Mouse (Mus musculus) lung, postnatal 36 days (tissue): ENCODE data around the gene Ciao1.
"Not testable (repeated sequence)": the region's sequence is repeated elsewhere in the genome, so short reads cannot be mapped to it uniquely, and the experiment has no call there.

Experiments used
- DNase-seq: peaks from one replicate; pipeline ENCODE4 v3.0.0; 2022; ENCODE audit warnings: mixed read lengths

Gene Ciao1

GRCm38 (mm10) chr2:127247592-127248333, at the start of gene Ciao1, which contains the start of gene Tmem127:
Gene Ciao1 (minus strand): TSS chr2:127247816.
Gene Tmem127 (plus strand): TSS chr2:127247908.
- peak; percentile 99 for DNase-seq

DNA sequence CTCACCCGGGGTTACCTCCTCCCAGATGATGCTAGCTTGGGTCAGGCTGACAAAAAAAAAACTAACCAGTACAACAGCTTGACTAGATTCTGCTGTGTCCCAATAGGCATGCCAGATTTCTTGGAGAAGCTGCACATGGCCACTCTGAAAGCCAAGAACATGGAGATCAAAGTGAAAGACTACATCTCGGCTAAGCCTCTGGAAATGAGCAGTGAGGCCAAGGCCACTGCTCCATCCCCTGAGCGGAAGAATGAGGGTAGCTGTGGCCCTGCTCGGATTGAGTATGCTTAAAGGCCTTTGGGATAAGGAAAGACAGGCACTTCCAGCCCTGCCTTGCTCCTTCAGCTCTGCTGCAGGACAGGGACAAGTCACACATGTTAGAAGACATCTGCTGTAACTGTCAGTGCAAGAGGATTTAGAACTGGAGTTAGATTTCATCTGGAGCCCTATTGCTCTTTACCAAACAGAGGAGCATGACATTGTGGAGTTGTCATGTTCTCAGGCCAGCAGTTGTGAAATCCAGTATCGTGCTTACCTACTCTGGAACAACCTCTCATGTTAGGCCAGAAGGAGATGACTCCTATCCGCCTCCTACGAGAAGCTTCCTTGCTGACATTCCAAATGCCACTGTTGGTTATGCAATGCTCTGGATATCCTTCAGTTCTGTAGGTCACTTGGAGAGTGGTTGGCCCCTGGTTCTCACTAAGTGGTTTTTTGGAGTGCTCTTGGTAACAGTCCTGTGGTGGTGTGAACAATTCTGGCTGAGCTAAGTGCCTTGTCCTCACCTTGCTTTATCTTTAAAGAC, 49.6 kb upstream of the Ciao1 start:
- DNase-seq: peak; percentile 57

DNA sequence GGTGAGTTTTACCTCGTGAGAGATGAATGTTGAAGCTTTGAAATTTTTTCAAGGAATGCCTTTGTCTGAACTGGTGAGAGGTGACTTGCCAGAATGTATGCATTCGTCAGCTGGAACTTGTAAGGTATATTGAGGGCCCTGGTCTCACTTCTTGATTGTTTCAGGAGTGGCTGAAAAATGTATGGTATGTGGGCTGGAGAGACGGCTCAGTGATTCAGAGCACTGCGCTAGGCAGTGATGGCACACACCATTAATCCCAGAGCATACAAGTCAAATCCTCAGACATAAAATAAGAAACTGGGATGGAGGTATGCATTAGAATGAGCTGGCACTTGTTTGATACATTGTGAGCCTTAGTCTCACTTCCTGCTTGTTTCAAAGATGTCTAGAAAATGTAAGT, 44.6 kb upstream of the Ciao1 start:
- DNase-seq: no peak

GRCm38 (mm10) chr2:127278162-127278561, 30.5 kb upstream of the Ciao1 start:
- peak; percentile 34 for DNase-seq

DNA sequence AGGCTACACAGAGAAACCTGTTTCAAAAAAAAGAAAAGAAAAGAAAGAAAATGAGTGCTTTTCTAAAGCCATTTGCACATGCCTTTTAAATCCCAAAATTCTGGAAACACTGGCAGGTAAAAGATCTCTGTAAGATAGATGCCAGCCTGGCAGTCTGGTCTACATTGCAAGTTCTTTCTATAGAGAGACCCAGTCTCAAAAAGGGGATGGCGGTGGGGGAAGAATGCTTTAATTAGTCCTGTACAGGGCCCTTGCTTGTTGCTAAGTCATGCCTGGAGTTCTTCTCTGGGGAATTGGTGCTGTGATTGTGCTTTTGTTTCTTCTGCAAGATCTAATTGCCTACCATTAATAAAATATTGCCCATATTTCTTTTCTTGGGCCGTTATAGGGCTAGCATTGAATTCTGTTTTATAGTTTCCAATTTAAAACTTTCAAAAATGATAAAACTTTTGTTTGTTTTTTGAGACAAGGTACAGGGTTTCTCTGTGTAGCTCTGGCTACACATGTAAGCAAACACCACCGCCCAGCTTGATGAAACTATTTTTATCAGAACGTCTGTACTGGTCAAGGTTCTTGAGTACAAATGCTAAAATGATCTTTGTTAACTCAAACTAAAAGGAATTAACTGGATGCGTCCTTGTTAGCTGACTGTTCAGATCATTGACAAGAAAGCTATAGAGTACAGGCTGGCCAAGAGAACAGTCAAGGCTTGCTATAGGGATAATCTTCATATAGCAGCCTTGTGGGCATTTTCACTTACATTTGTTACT, 28.1 kb upstream of the Ciao1 start:
- no peak for DNase-seq

GRCm38 (mm10) chr2:127274590-127274989, 27.0 kb upstream of the Ciao1 start:
- no peak for DNase-seq

- no peak for DNase-seq
These were observed 25.2 kb upstream of the Ciao1 start for GRCm38 (mm10) chr2:127272806-127273205.

DNA sequence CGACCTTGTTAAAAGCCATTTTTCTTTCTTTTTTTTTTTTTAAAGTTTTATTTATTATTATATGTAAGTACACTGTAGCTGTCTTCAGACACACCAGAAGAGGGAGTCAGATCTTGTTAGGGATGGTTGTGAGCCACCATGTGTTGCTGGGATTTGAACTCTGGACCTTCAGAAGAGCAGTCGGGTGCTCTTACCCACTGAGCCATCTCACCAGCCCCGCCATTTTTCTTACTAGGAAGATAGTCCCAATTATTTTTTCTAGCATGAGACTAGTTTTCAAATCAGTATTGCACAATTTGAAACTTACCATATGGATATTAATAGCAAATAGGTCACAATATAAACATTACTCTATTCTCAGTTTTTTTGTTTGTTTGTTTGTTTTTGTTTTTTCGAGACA, 24.4 kb upstream of the Ciao1 start:
- DNase-seq: not testable (repeated sequence)

GRCm38 (mm10) chr2:127271042-127271515, 23.5 kb upstream of the Ciao1 start:
- peak; percentile 40 for DNase-seq

- peak; percentile 89 for DNase-seq
These were observed 22.9 kb upstream of the Ciao1 start for GRCm38 (mm10) chr2:127270300-127271041.

GRCm38 (mm10) chr2:127269491-127270299, 22.1 kb upstream of the Ciao1 start, which contains the start of gene Stard7:
Gene Stard7 (plus strand): TSS chr2:127270218.
- DNase-seq: peak; percentile 98

GRCm38 (mm10) chr2:127267854-127268253, 20.2 kb upstream of the Ciao1 start:
- DNase-seq: no peak

- no peak for DNase-seq
These were observed 14.9 kb upstream of the Ciao1 start for GRCm38 (mm10) chr2:127262480-127262879.

GRCm38 (mm10) chr2:127259340-127259739, 11.7 kb upstream of the Ciao1 start:
- DNase-seq: peak; percentile 51

GRCm38 (mm10) chr2:127255294-127255693, 7.7 kb upstream of the Ciao1 start:
- DNase-seq: no peak

GRCm38 (mm10) chr2:127254604-127255134, 7.1 kb upstream of the Ciao1 start:
- DNase-seq: no peak

DNA sequence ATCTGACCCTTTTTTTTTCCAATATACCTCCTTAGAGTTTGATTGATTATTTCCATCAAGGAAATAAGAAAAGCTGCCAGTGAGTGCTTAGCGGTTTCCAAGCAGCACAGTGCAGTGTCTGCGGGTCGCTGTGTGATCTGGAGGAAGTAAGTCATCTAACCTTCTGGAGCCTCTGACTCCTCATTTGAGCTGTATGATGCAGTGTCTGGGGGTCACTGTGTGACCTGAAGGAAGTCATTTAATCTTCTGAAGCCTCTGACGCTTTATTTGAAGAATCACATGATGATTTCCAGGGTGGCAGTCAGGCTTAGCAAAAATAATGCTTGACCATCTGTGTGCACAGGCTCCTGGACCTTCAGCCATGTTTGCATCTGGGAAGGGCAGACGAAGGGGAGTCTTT, 5.2 kb upstream of the Ciao1 start:
- DNase-seq: no peak

DNA sequence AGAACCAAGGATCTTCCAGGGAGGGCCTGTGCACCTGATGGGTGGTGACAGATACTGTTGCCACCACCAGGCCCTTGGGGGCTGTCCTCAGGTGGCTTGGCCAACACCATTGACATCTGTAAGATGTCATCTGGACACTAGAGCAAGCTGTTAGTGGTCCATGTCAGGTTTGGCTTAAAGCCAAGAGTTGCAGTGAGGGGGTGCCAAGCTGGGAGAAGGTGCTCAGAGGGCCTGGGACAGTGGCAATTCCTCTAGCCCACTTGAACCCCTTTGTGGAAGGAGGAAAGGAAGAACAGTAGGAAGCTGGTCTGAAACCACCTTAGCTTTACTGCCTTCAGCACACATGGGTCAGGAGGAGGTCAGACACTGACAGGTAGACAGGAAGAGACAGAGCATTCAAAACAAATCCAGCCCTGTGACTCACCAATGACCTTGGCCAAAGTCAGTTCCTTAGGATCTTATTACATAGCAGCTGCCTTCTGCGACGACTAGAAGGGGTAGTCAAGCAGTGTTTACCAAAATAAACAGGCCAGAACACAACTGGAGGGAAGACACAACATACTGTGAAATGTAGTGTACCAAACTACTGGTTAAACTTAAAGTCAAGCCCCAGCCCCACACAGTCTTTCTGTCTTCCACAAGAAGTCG, 4.4 kb upstream of the Ciao1 start:
- DNase-seq: no peak

DNA sequence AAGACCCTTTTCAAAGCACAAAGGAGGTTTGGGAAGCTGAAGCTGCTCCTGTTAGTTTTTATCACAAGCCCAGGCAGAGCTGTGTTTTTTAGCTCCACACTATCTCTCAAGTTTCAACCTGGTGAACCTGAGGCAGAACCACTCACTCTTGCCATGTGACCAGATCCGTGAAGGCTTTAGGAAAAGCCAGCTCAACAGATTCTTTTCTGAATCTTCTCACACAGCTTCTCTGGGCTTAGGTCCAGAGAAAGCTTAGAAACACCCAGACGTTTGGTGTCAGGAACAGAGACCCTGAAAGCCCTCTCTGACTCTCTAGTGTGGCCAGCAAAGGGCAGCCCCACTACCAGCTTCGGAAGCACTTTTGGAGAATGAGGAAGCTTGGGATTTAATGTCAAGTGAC, 3.8 kb upstream of the Ciao1 start:
- no peak for DNase-seq

DNA sequence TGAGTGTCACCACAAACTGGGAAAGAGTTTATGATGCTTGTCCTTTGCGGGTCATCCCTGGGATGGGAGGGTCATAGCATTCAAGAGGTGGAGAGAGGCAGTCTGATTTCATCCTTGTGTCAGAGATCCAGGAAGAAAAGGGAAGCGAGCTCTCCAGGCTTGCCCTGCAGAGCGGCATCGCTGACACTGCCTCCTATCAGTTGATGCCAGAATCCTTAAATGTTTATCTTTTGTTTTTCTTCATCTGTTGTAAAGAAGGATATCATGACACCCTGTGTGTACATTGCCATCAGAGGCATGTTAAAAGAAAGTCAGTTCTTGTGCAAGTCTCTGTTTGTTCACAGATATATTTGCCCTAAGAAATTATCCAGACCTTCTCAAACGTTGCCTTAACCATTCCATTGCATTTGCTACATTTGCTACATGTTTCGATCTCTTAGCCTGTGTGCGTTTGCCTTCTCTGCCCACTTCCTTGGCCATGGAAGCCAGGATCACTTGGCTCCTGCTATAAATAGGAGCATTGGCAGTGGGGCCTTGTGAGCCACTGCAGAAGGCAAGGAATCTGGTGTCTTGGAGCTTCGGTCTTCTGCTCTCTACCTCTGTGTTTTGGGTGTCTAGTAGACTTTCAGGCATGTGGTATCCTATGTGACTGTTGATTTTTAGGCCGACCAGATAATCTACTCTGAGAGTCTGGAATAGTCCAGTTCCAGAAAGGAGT, 2.8 kb upstream of the Ciao1 start:
- DNase-seq: no peak
